Mouse (Mus musculus) stomach, postnatal 0 days (tissue): ENCODE measurements around the gene Supt3. TPM values are rescaled to one million over a fixed set of nuclear protein-coding genes. Genes with fewer than 3 reads are reported as not detected.
A peak's percentile ranks its signal among the peaks of the same experiment; 100 is the strongest.

Experiments
- ATAC-seq: fragments of 200-750 bp; cut with Nextera tagmentation; 2 replicates; pipeline ENCODE4 v1.8.0; 2017; ENCODE audit not compliant: low FRiP score, low TSS enrichment
- DNase-seq: peaks from one replicate; pipeline ENCODE4 v3.0.0-alpha.2; 2016; ENCODE audit warnings: low spot score
- H3K27ac ChIP-seq: fragments of 300-500 bp; sonication (generic); replicated peaks from 2 replicates; pipeline ENCODE4 v1.5.1; 2014; ENCODE audit warnings: mild to moderate bottlenecking, control low read depth
- H3K27me3 ChIP-seq: fragments of 300-500 bp; sonication (generic); 2 replicates; pipeline ENCODE4 v1.6.1; 2014; ENCODE audit warnings: low read length; ENCODE audit not compliant: control insufficient read depth, insufficient read depth
- H3K36me3 ChIP-seq: fragments of 300-500 bp; sonication (generic); 2 replicates; pipeline ENCODE4 v1.6.1; 2014; ENCODE audit warnings: low read length, mixed read lengths; ENCODE audit not compliant: control insufficient read depth, insufficient read depth
- H3K4me1 ChIP-seq: fragments of 300-500 bp; sonication (generic); replicated peaks from 2 replicates; pipeline ENCODE4 v1.6.1; 2014; ENCODE audit warnings: antibody characterized with exemption; ENCODE audit not compliant: control insufficient read depth, insufficient read depth
- H3K4me2 ChIP-seq: fragments of 300-500 bp; sonication (generic); replicated peaks from 2 replicates; pipeline ENCODE4 v1.6.1; 2014; ENCODE audit warnings: low read depth, mild to moderate bottlenecking, control low read depth, moderate library complexity
- H3K4me3 ChIP-seq: fragments of 300-500 bp; sonication (generic); 2 replicates; pipeline ENCODE4 v1.5.1; 2014; ENCODE audit warnings: low read depth, low read length, control low read depth
- H3K9ac ChIP-seq: fragments of 300-500 bp; sonication (generic); 2 replicates; pipeline ENCODE4 v1.6.1; 2014; ENCODE audit warnings: mild to moderate bottlenecking, low read length, control low read depth, mixed read lengths
- H3K9me3 ChIP-seq: fragments of 300-500 bp; sonication (generic); 2 replicates; pipeline ENCODE4 v1.6.1; 2016; ENCODE audit warnings: low read length; ENCODE audit not compliant: control insufficient read depth
- CTCF ChIP-seq: IDR thresholded peaks from 2 replicates; pipeline ENCODE4 v1.5.1; 2016; ENCODE audit warnings: antibody characterized with exemption, low read depth, mild to moderate bottlenecking, moderate library complexity
- EP300 ChIP-seq: optimal IDR thresholded peaks from 2 replicates; pipeline ENCODE3; 2016; ENCODE audit warnings: antibody characterized with exemption
- WGBS: fragments of 180-500 bp; shearing (Covaris S2); extraction: QIAGEN DNeasy Blood & Tissue Kit; methylation state at CpG from one replicate; pipeline ENCODE4 v1.1.7; 2014; 5-methylcytosine and 5-hydroxymethylcytosine counted together
- polyA plus RNA-seq: library from polyadenylated mRNA; unstranded; fragments of >200 nt; fragmentation: Nextera tagmentation; extraction: Ambion mirVana; gene quantifications from 2 replicates; pipeline ENCODE4 v1.2.1, GENCODE M21; 2015

Gene Supt3
- polyA plus RNA-seq, 1 experiment from 2014 or later = 8.9 TPM

GRCm38 (mm10) chr17:45063776-45064175, 286.8 kb downstream of the Supt3 start:
- no peak for TF ChIP-seq CTCF
- TF ChIP-seq EP300 = no peak
- Histone ChIP-seq H3K27ac (no peak overlapping the region), H3K9ac (no peak overlapping the region), H3K4me2 (no peak overlapping the region), H3K36me3 (no peaks in the 10 kb centered on the region), H3K27me3 (no peaks in the 10 kb centered on the region), H3K4me1 (no peaks in the 10 kb centered on the region), H3K4me3 (no peak overlapping the region), H3K9me3 (no peaks in the 10 kb centered on the region)
- WGBS = 56% methylated on average over 5 of the region's 5 CpGs
- DNase-seq (no peak), ATAC-seq (no peak)

GRCm38 (mm10) chr17:45065465-45065864, 288.5 kb downstream of the Supt3 start:
- WGBS = 37% methylated on average over 2 of the region's 2 CpGs
- Histone ChIP-seq H3K4me2 (no peak overlapping the region), H3K9me3 (no peaks in the 10 kb centered on the region)

GRCm38 (mm10) chr17:45067441-45067840, 290.5 kb downstream of the Supt3 start:
- H3K9me3 ChIP-seq = no peaks in the 10 kb centered on the region
- H3K27ac ChIP-seq = no peak overlapping the region
- H3K4me3 ChIP-seq = no peak overlapping the region
- WGBS = 69% methylated on average over 3 of the region's 3 CpGs
- H3K4me1 ChIP-seq = no peaks in the 10 kb centered on the region
- H3K36me3 ChIP-seq = no peaks in the 10 kb centered on the region
- H3K27me3 ChIP-seq = no peaks in the 10 kb centered on the region
- ATAC-seq (no peak), DNase-seq (no peak)
- H3K4me2 ChIP-seq = no peak overlapping the region
- no peak overlapping the region for H3K9ac ChIP-seq
- no peak for TF ChIP-seq EP300
- no peak for TF ChIP-seq CTCF

More at GRCm38 (mm10) chr17:45065465-45065864, 288.5 kb downstream of the Supt3 start:
- DNase-seq (no peak), ATAC-seq (peak; percentile 60; the same call in 1 of the 2 replicates)
- Histone ChIP-seq H3K27me3 (no peaks in the 10 kb centered on the region), H3K36me3 (no peaks in the 10 kb centered on the region), H3K9ac (no peak overlapping the region), H3K27ac (no peak overlapping the region), H3K4me1 (no peaks in the 10 kb centered on the region), H3K4me3 (no peak overlapping the region)
- no peak for TF ChIP-seq CTCF
- no peak for TF ChIP-seq EP300

GRCm38 (mm10) chr17:45068321-45068720, 291.4 kb downstream of the Supt3 start:
- H3K27me3 ChIP-seq = no peaks in the 10 kb centered on the region
- no peaks in the 10 kb centered on the region for H3K9me3 ChIP-seq
- ATAC-seq (no peak), DNase-seq (no peak)
- H3K9ac ChIP-seq = no peak overlapping the region
- no peak overlapping the region for H3K4me3 ChIP-seq
- no peak overlapping the region for H3K27ac ChIP-seq
- H3K4me1 ChIP-seq = no peaks in the 10 kb centered on the region
- no peak overlapping the region for H3K4me2 ChIP-seq
- 75% methylated on average over 7 of the region's 7 CpGs for WGBS
- no peaks in the 10 kb centered on the region for H3K36me3 ChIP-seq
- TF ChIP-seq CTCF (no peak), EP300 (no peak)

- no peak for DNase-seq
- no peak overlapping the region for H3K27ac ChIP-seq
- 74% methylated on average over 7 of the region's 7 CpGs for WGBS
Measured at GRCm38 (mm10) chr17:45072495-45073347, 295.8 kb downstream of the Supt3 start.

GRCm38 (mm10) chr17:45073348-45073634, 296.3 kb downstream of the Supt3 start:
- no peak overlapping the region for H3K27ac ChIP-seq
- no peaks in the 10 kb centered on the region for H3K9me3 ChIP-seq
- no peak for TF ChIP-seq EP300
- no peak for TF ChIP-seq CTCF
- ATAC-seq (no peak), DNase-seq (no peak)
- no peak overlapping the region for H3K9ac ChIP-seq
- no peaks in the 10 kb centered on the region for H3K27me3 ChIP-seq
- H3K4me3 ChIP-seq = no peak overlapping the region
- no peak overlapping the region for H3K4me2 ChIP-seq
- no peaks in the 10 kb centered on the region for H3K36me3 ChIP-seq
- H3K4me1 ChIP-seq = no peaks in the 10 kb centered on the region
- 96% methylated on average over 8 of the region's 8 CpGs for WGBS

More at GRCm38 (mm10) chr17:45072495-45073347, 295.8 kb downstream of the Supt3 start:
- H3K4me1 ChIP-seq = no peaks in the 10 kb centered on the region
- no peaks in the 10 kb centered on the region for H3K9me3 ChIP-seq
- H3K9ac ChIP-seq = no peak overlapping the region
- H3K4me2 ChIP-seq = no peak overlapping the region
- no peak for ATAC-seq
- no peaks in the 10 kb centered on the region for H3K36me3 ChIP-seq
- no peak for TF ChIP-seq EP300
- no peak for TF ChIP-seq CTCF
- no peak overlapping the region for H3K4me3 ChIP-seq
- no peaks in the 10 kb centered on the region for H3K27me3 ChIP-seq
